Mouse (Mus musculus): ENCODE results near the gene Nol9.

- TF ChIP-seq CTCF (conservative IDR thresholded peaks at IDR 0.05; ENCODE audit: insufficient read depth, insufficient read length, low read depth, low read length) (no peak), POLR2A (IDR thresholded peaks at IDR 0.05; ENCODE audit: low read depth, low read length) (no peak)
These were observed 37.8 kb upstream of the Nol9 start for GRCm38 (mm10) chr4:152001335-152001734.
